8 mouse cellular contexts compared by ENCODE assay signal in genomic region chr11:69802648-69803105, GRCm38 (mm10). TPM values are rescaled to one million over a fixed set of nuclear protein-coding genes. Genes with fewer than 3 reads are reported as not detected.
DNase-seq lines count a peak whose midpoint lies in the region; ATAC-seq and TF ChIP-seq lines count a peak whose summit lies in the region.

No protein-coding gene starts in this region.

- H3K4me2 ChIP-seq in forebrain, embryonic 16.5 days (ENCODE audit: low read length) = peak overlapping the region; percentile 83
- H3K4me2 ChIP-seq in lung, embryonic 15.5 days = peak overlapping the region; percentile 97

- peak; percentile 92 for DNase-seq in heart, postnatal 36 days
- DNase-seq in layer of hippocampus, adult 2 months (ENCODE audit: low spot score in 2 of 2) = peak; percentile 80 to 83
- peak; percentile 68 for DNase-seq in ovary, postnatal 10 days (ENCODE audit: low spot score)
- peak; percentile 84 for DNase-seq in thymus, postnatal 25 days

- TF ChIP-seq POLR2A in bone marrow, adult 2 months (IDR thresholded peaks at IDR 0.05; ENCODE audit: borderline replicate concordance, control insufficient read depth, low read depth, low read length) = no peak

- ATAC-seq in forebrain, embryonic 16.5 days = peak; percentile 44
- 0 out of 2 replicates have a peak, but pooled peaks have one; percentile 40 for ATAC-seq in lung, embryonic 15.5 days (ENCODE audit: borderline replicate concordance, extremely low read depth, low FRiP score, low TSS enrichment)

- no peak overlapping the region; the same call in 1 of the 2 replicates for H3K27ac ChIP-seq in bone marrow, adult 2 months (ENCODE audit: control insufficient read depth, insufficient read depth, low read depth, low read length, poor library complexity)
- peak overlapping the region; percentile 61 for H3K27ac ChIP-seq in forebrain, embryonic 16.5 days (ENCODE audit: low read length)
- peak overlapping the region; percentile 82 for H3K27ac ChIP-seq in layer of hippocampus, adult 2 months
- peak overlapping the region; percentile 41; the same call in 1 of the 2 replicates for H3K27ac ChIP-seq in lung, embryonic 15.5 days

- intact Hi-C loops in heart, postnatal 36 days (cut with DNase I) = loop anchor here (2.0 to 5.0 kb wide), 5 partner anchors 32 to 120 kb away; partner anchors contain the start of genes Polr2a and Senp3

- peaks cover 72% of the 10 kb centered on the region for H3K4me1 ChIP-seq in E14TG2a.4 (replicated peaks; ENCODE audit: low read depth, low read length)
- H3K4me1 ChIP-seq in bone marrow, adult 2 months (ENCODE audit: control insufficient read depth, insufficient read depth, low read length) = peaks cover 1% of the 10 kb centered on the region; the same call in 1 of the 2 replicates
- H3K4me1 ChIP-seq in forebrain, embryonic 16.5 days (replicated peaks; ENCODE audit: control insufficient read depth, insufficient read depth, low read length) = peaks cover 50% of the 10 kb centered on the region
- H3K4me1 ChIP-seq in lung, embryonic 15.5 days = peaks cover 61% of the 10 kb centered on the region

- no peak for TF ChIP-seq CTCF in E14TG2a.4 (conservative IDR thresholded peaks at IDR 0.05; ENCODE audit: low read length)
- TF ChIP-seq CTCF in bone marrow, adult 2 months (IDR thresholded peaks at IDR 0.05; ENCODE audit: control insufficient read depth, insufficient read depth, low read length) = no peak
- TF ChIP-seq CTCF in layer of hippocampus, adult 2 months (conservative IDR thresholded peaks at IDR 0.05) = no peak

- under 1% methylated on average over 33 of the region's 33 CpGs for WGBS in bone marrow, adult 2 months
- under 1% methylated on average over 30 of the region's 33 CpGs for WGBS in forebrain, embryonic 16.5 days
- WGBS in lung, embryonic 15.5 days = under 1% methylated on average over 33 of the region's 33 CpGs

- peak overlapping the region; percentile 74 for H3K9ac ChIP-seq in forebrain, embryonic 16.5 days (replicated peaks; ENCODE audit: low read depth, low read length)
- H3K9ac ChIP-seq in lung, embryonic 15.5 days = peak overlapping the region; percentile 55

- H3K27me3 ChIP-seq in E14TG2a.4 (ENCODE audit: insufficient read depth, low read length) = peaks cover 67% of the 10 kb centered on the region
- H3K27me3 ChIP-seq in forebrain, embryonic 16.5 days (replicated peaks; ENCODE audit: control insufficient read depth, insufficient read depth, low read length) = peaks cover 19% of the 10 kb centered on the region
- peaks cover 54% of the 10 kb centered on the region for H3K27me3 ChIP-seq in lung, embryonic 15.5 days

- H3K9me3 ChIP-seq in E14TG2a.4 (ENCODE audit: low read length) = no peaks in the 10 kb centered on the region
- no peaks in the 10 kb centered on the region for H3K9me3 ChIP-seq in forebrain, embryonic 16.5 days (ENCODE audit: control insufficient read depth, low read length)
- no peaks in the 10 kb centered on the region for H3K9me3 ChIP-seq in lung, embryonic 15.5 days

- peak overlapping the region; percentile 83 for H3K4me3 ChIP-seq in E14TG2a.4 (replicated peaks; ENCODE audit: low read length)
- peak overlapping the region; percentile 33 for H3K4me3 ChIP-seq in bone marrow, adult 2 months (replicated peaks; ENCODE audit: control insufficient read depth, low read depth, low read length)
- peak overlapping the region; percentile 76 for H3K4me3 ChIP-seq in forebrain, embryonic 16.5 days (replicated peaks; ENCODE audit: low read length)
- H3K4me3 ChIP-seq in layer of hippocampus, adult 2 months = peak overlapping the region; percentile 63
- peak overlapping the region; percentile 59 for H3K4me3 ChIP-seq in lung, embryonic 15.5 days

- H3K36me3 ChIP-seq in E14TG2a.4 (ENCODE audit: insufficient read depth, low read length) = no peaks in the 10 kb centered on the region
- no peaks in the 10 kb centered on the region for H3K36me3 ChIP-seq in forebrain, embryonic 16.5 days (ENCODE audit: control insufficient read depth, insufficient read depth)
- H3K36me3 ChIP-seq in lung, embryonic 15.5 days = no peaks in the 10 kb centered on the region

RNA-seq across cellular contexts. Expression of gene Fgf11, which starts 1.0 kb away (rescaled TPM):
- 0.32 and 1.00 TPM in 2 replicates for polyA plus RNA-seq in bone marrow, adult 2 months (2011; ENCODE audit: insufficient read depth, insufficient read length, low replicate concordance, missing spikeins)
- 5.2 and 5.9 TPM in 2 replicates for polyA plus RNA-seq in forebrain, embryonic 16.5 days (2015; fragmentation: Nextera tagmentation; extraction: Ambion mirVana)
- total RNA-seq in heart, postnatal 36 days (2021) = 1 to 10 TPM; 2.4 to 3.0 TPM
- 10 to 100 TPM; 25.6 to 28.0 TPM for total RNA-seq in layer of hippocampus, adult 2 months (2021)
- 1.2 and 1.3 TPM in 2 replicates for polyA plus RNA-seq in lung, embryonic 15.5 days (2015; fragmentation: Nextera tagmentation; extraction: Ambion mirVana)

RNA-seq across cellular contexts. Expression of gene Tmem102, which starts 2.7 kb away (rescaled TPM):
- polyA plus RNA-seq in bone marrow, adult 2 months (2011; ENCODE audit: insufficient read depth, insufficient read length, low replicate concordance, missing spikeins) = not detected in 2 replicates
- polyA plus RNA-seq in forebrain, embryonic 16.5 days (2015; fragmentation: Nextera tagmentation; extraction: Ambion mirVana) = 0.45 and 0.77 TPM in 2 replicates
- total RNA-seq in heart, postnatal 36 days (2021) = under 1 TPM; 0.41 to 0.56 TPM
- total RNA-seq in layer of hippocampus, adult 2 months (2021) = not detected
- polyA plus RNA-seq in lung, embryonic 15.5 days (2015; fragmentation: Nextera tagmentation; extraction: Ambion mirVana) = 6.3 and 7.3 TPM in 2 replicates

RNA-seq across cellular contexts. Expression of gene Chrnb1, which starts 6.9 kb away (rescaled TPM):
- polyA plus RNA-seq in bone marrow, adult 2 months (2011; ENCODE audit: insufficient read depth, insufficient read length, low replicate concordance, missing spikeins) = 1.8 and 3.5 TPM in 2 replicates
- polyA plus RNA-seq in forebrain, embryonic 16.5 days (2015; fragmentation: Nextera tagmentation; extraction: Ambion mirVana) = 1.2 TPM in 2 replicates
- total RNA-seq in heart, postnatal 36 days (2021) = 1 to 10 TPM; 3.6 to 4.3 TPM
- 1 to 10 TPM; 1.1 to 1.3 TPM for total RNA-seq in layer of hippocampus, adult 2 months (2021)
- polyA plus RNA-seq in lung, embryonic 15.5 days (2015; fragmentation: Nextera tagmentation; extraction: Ambion mirVana) = 15.7 and 15.8 TPM in 2 replicates

RNA-seq across cellular contexts. Expression of gene Gm39566, which starts 12.4 kb away (rescaled TPM):
- not detected in 2 replicates for polyA plus RNA-seq in bone marrow, adult 2 months (2011; ENCODE audit: insufficient read depth, insufficient read length, low replicate concordance, missing spikeins)
- polyA plus RNA-seq in forebrain, embryonic 16.5 days (2015; fragmentation: Nextera tagmentation; extraction: Ambion mirVana) = not detected in 2 replicates
- not detected for total RNA-seq in heart, postnatal 36 days (2021)
- not detected for total RNA-seq in layer of hippocampus, adult 2 months (2021)
- not detected in 2 replicates for polyA plus RNA-seq in lung, embryonic 15.5 days (2015; fragmentation: Nextera tagmentation; extraction: Ambion mirVana)

RNA-seq across cellular contexts. Expression of gene Spem2, which starts 15.6 kb away (rescaled TPM):
- polyA plus RNA-seq in bone marrow, adult 2 months (2011; ENCODE audit: insufficient read depth, insufficient read length, low replicate concordance, missing spikeins) = not detected in 2 replicates
- not detected in 2 replicates for polyA plus RNA-seq in forebrain, embryonic 16.5 days (2015; fragmentation: Nextera tagmentation; extraction: Ambion mirVana)
- total RNA-seq in heart, postnatal 36 days (2021) = not detected
- total RNA-seq in layer of hippocampus, adult 2 months (2021) = not detected
- polyA plus RNA-seq in lung, embryonic 15.5 days (2015; fragmentation: Nextera tagmentation; extraction: Ambion mirVana) = not detected in 2 replicates

Comparison
In these comparisons a context has a peak if more than half of its experiments do, and no peak if none do; other contexts are left out.
1. H3K4me3 ChIP-seq: peak in every context shown above with its lines; median percentile 83 in E14TG2a.4; 76 in forebrain, embryonic 16.5 days; 63 in layer of hippocampus, adult 2 months; 59 in lung, embryonic 15.5 days; 33 in bone marrow, adult 2 months.